Mouse (Mus musculus): Measurements from ENCODE around the gene H3f3a.

The H3f3a gene

GRCm38 (mm10) chr1:180782906-180783579 is 30.7 kb downstream of the H3f3a start:
- DNase-seq (ENCODE audit: low spot score): no peak

- no peak for DNase-seq (ENCODE audit: low spot score)
Measured at GRCm38 (mm10) chr1:180781250-180781649, 32.5 kb downstream of the H3f3a start.

- no peak for DNase-seq (ENCODE audit: low spot score)
Measured at GRCm38 (mm10) chr1:180780291-180780690, 33.5 kb downstream of the H3f3a start.

GRCm38 (mm10) chr1:180778941-180779340 is 34.8 kb downstream of the H3f3a start:
- no peak for DNase-seq (ENCODE audit: low spot score)

DNA sequence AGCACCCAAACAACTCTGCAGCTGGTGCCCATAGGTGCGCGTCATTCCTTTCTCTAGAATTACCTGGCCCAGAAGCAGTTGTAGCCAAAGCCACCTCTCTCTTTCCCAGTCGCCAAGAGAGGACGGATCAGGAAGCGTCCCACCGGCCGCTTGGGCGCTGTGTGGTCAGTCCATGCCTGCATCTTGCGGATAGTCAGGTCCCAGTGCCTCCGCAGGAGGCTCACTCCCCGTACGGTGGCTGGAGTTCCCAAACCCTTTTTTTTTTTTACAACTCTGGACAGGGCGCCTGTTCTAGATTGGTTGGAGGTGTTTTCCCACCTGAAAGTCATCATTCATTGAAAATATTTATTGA is 35.4 kb downstream of the H3f3a start:
- DNase-seq (ENCODE audit: low spot score): no peak

- peak; percentile 77 for DNase-seq (ENCODE audit: low spot score)
Measured at GRCm38 (mm10) chr1:180777660-180778402, 35.9 kb downstream of the H3f3a start.

DNA sequence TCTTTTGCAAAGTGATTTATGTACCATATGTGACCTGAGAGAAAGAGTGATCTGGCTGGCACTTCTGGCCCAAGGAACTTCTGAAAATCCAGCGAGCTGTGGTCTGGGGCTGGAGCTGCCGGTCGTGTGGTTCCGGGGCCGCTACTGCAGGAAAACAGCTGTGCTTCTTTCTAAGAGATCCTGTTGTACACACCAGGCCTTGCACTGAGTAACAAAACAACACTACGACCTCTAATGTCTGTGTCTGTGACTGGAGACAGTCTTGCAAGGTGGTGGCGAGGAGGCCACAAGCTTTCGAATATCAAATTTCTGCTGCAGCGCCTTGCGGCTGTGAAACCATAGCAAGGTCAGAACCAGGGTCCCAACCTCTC is 36.5 kb downstream of the H3f3a start:
- DNase-seq (ENCODE audit: low spot score): no peak

DNA sequence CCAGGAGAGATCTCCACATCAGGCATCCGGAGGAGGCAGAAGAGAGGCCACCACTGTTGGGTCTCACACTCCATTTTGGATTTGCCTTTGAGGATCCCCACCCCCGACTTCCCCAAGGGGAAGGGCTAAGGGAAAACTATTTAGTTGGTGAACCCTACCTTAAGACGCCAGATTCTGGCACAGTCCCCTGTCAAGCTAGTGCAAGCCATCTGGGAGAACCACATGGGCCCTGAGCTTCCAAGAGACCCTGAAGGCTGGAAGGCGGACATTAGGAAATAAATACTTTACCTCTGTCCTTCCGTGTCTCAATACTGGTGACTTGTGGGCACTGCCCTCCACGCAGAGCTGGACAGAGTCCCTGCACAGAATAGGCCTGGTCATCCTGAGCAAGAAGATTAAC is 37.2 kb downstream of the H3f3a start:
- DNase-seq (ENCODE audit: low spot score): no peak

- DNase-seq (ENCODE audit: low spot score): no peak
Measured at GRCm38 (mm10) chr1:180775849-180776493, 37.8 kb downstream of the H3f3a start.

GRCm38 (mm10) chr1:180775317-180775716 is 38.4 kb downstream of the H3f3a start:
- no peak for DNase-seq (ENCODE audit: low spot score)

GRCm38 (mm10) chr1:180774664-180775063 is 39.1 kb downstream of the H3f3a start:
- DNase-seq (ENCODE audit: low spot score): peak; percentile 68

GRCm38 (mm10) chr1:180772291-180772690 is 41.5 kb downstream of the H3f3a start:
- no peak for DNase-seq (ENCODE audit: low spot score)

DNA sequence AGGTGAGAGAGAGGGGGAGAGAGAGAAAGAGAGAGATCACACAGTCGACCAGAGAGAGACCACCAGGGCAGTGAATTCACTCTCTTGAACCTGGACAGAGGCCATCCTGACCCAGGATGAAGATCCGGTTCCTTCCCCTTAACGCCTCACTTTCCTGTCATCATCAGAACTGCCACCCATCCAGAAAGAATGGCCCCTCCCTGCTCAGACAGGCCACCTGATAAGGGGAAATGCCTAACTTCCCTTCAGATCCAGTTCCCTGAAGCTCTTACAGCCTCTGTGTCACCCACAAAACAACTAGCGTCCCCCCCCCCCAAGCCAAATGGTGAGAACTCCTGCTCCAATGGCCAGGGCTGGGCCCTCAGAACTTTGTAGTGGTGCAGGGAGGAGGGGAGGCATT is 42.0 kb downstream of the H3f3a start:
- no peak for DNase-seq (ENCODE audit: low spot score)

DNA sequence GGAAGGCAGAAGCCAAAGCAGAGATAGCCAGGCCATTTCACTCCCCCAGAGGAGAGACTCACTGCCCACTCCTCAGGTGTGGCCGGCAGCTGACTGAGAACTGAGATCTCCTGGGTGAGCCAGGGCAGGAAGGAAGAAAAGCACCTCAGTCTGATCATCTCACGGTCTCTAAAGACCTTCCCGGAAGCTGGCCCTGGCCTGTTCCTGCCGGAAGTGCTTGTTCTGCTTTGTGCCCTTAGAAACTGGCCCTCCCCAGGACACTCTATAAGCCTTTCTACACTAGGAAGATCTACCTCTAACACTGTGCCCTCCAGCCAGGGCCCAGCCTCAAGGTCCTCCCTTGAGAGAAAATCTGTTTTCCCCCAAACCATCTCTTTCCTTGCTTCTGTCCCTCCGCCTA is 42.4 kb downstream of the H3f3a start:
- no peak for DNase-seq (ENCODE audit: low spot score)

- peak; percentile 57 for DNase-seq (ENCODE audit: low spot score)
Measured at GRCm38 (mm10) chr1:180768334-180769168, 45.2 kb downstream of the H3f3a start.

- DNase-seq (ENCODE audit: low spot score): no peak
Measured at GRCm38 (mm10) chr1:180767541-180768333, 46.0 kb downstream of the H3f3a start.

DNA sequence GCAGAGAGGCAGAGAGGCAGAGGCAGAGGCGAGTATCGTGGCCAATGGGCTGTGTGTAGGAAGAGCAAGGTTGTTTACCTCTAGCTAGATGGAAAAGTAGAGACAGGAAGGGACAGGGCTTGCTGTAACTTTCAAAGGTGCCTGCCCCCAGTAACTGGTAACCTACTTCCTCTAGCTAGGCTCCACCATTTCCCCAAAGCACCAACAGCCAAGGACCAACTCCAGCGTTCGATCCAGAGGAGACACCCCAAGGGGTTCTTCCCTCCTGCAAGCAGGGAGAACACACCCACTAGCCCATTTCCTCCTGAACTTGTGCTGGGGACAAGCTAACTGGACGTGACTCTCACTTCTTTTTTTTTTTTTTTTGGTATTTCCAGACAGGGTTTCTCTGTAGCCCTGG is 47.2 kb downstream of the H3f3a start:
- no peak for DNase-seq (ENCODE audit: low spot score)

- DNase-seq (ENCODE audit: low spot score): no peak
Measured at GRCm38 (mm10) chr1:180765393-180765792, 48.4 kb downstream of the H3f3a start.

- DNase-seq (ENCODE audit: low spot score): peak; percentile 81
Measured at GRCm38 (mm10) chr1:180763828-180764227, 49.9 kb downstream of the H3f3a start.

- DNase-seq (ENCODE audit: low spot score): no peak
Measured at GRCm38 (mm10) chr1:180763307-180763706, 50.4 kb downstream of the H3f3a start.

DNA sequence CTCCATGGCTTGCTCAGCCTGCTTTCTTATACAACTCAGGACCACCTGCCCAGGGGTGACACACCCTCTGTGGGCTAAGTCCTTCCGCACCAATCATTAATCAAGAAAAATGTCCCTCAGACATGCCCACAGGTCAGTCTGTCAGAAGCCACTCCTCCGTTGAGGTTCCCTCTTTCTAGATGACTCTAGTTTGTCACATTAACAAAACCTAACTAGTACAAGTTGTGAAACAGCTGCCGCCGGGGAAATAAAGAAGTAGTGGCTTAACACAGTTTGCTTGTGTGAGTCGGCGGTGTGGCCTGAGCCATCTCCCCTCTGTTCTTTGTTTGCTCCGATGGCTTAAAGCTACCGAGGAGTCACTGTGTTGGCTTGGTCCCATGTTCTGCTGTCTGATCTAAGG is 51.1 kb downstream of the H3f3a start:
- no peak for DNase-seq (ENCODE audit: low spot score)

- DNase-seq (ENCODE audit: low spot score): no peak
Measured at GRCm38 (mm10) chr1:180762180-180762579, 51.6 kb downstream of the H3f3a start.

All from testis, postnatal 14 days (tissue).